Mouse (Mus musculus) layer of hippocampus, adult 9-11 months (tissue): ENCODE measurements around the gene Odf3l1.

Source experiments
- DNase-seq: peaks from one replicate; pipeline ENCODE4 v3.0.0; 2022

The Odf3l1 gene

DNA sequence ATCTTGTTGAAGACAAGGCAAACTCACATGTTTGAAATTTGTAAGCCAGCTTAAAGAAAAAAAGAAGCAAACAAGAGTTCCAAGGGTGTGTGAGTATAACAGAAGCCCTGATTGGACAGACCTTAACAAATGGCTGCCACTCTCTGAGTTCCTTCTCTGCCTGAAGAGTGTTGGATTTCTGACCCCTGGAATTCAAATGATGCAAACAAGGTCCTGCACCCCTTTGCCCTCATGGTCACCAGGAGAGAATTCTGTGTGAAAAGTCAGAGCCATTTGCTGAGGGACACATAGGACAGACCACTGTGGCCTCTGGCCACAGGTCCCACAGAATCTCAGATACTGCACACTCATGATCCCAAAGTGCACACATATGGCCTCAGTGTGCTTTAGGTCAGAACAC lies 22.6 kb downstream of the Odf3l1 start:
- DNase-seq: no peak

DNA sequence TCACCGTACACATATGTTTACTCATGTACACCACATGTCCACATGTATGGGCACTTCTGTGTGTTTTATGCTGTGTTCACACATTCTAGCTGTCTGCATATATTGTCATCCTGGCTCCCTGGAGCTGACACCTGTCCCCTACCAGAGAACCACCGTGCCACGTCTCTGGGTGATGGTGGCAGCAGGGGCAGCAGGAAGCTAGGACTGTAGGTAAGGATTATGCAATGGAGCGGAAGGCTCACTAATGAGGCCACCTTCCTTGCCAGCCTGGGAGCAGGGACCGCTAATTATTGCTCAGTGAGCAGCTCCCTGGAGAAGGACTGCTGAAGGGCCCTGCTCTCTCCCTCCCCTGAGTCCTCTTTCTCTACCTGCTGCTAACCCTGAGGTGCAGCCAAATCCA lies 23.8 kb downstream of the Odf3l1 start:
- no peak for DNase-seq

DNA sequence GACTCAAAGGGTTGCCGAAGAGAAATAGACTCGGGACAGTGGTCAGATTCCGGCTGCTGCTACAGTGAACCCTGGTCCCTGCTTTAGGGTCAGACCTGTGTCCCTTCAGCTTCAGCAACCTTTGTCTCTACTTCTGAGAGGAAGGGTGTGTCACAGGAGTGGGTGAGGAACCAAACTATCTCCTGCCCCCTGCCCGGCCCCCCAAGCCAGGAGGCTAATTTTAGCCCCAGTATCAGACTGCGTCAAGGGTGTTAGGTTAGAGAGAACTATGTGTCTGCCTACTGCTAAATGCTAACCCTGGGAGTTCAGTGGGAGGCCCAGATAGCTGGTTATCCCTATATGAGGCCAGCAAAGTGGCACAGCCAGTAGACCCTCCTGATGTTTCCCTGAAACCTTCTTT lies 29.3 kb downstream of the Odf3l1 start:
- DNase-seq: no peak

DNA sequence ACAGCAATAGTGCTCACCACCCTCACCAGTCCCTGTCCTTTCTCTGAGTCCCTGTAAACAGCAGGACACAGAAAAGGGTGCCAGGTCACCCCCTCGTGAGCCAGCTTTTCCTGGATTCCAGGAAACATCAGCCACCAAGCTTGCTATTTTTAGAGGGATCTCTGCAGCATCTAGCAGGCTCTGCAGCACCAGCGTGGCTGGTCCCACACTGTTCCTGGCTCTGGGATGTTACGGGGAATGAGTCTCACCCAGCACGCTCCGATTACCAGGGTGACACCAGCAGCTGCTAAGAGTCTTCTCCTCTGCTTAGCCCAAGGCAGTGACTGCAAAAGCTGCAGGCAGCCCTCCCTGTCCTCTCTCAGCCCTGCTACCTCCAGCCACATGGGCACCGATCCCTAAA lies 31.6 kb downstream of the Odf3l1 start:
- DNase-seq: no peak

DNA sequence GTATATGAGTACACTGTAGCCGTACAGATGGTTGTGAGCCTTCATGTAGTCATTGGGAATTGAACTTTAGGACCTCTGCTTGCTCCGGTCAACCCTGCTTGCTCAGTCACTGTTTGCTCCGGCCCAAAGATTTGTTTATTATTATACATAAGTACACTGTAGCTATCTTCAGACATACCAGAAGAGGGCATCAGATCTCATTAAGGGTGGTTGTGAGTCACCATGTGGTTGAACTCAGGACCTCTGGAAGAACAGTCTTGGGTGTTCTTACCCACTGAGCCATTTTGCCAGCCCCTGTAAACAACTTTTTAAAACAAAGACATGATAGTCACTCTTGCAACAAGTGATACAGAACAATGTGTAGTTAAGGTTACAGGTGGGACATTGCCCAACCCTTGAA lies 32.6 kb downstream of the Odf3l1 start:
- no peak for DNase-seq

DNA sequence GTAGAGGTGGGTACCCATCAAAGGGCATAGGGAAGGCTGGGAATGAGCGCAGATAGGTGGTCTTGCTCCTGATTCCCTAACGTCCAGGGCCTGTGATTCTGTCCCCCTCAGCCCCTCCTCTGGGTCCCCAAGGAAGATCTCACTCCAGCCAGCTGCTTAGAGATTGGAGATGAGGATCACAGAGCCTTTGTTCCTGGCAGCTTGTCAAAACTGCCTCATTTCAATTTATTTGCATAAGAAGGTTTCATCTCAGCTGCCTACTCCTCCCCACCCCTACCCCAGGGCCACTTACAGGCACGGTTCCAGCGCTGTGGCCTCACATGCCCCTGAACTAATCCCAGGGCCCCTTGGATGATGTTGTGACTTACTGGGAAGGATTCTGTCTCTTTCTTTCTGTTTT lies 34.3 kb downstream of the Odf3l1 start:
- DNase-seq: no peak

DNA sequence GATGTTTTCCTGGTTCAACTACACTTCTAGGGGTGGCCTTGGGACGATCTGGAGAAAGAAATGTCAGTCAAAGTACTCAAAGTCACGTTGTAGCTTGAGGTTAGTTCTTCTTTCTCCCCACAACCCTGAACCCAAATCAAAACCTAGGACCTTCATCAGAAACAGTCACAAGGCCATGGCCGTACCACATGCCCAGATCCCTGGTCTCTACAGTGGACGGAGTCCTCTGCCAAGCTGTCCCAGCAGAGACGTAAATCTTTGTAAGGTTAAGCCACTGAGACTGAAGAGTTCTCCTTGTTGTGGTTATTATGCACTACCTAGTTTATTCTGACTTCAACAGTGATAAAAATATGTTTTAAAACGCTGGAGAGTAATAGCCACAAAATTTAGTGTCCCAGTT lies 35.6 kb downstream of the Odf3l1 start:
- DNase-seq: no peak

DNA sequence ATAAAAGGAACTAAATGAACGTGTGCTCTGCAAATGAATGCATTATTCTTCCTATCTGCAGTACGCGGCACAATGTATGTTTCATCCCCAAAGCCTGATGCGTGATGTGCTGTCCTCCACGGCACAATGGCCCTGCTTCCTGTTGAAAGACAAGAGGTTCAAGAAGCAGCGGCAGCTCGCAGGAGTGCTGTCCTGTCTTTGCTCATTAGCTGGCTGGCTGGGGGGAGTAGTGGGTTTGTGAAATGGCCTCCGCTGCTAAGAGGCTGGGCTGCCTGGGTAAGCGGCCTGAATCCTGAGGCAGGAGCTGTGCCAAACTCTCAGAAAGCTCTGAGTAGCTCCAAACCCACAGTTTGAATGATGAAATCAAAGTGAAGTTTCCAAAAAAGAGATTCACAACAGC lies 36.3 kb downstream of the Odf3l1 start:
- DNase-seq: no peak

DNA sequence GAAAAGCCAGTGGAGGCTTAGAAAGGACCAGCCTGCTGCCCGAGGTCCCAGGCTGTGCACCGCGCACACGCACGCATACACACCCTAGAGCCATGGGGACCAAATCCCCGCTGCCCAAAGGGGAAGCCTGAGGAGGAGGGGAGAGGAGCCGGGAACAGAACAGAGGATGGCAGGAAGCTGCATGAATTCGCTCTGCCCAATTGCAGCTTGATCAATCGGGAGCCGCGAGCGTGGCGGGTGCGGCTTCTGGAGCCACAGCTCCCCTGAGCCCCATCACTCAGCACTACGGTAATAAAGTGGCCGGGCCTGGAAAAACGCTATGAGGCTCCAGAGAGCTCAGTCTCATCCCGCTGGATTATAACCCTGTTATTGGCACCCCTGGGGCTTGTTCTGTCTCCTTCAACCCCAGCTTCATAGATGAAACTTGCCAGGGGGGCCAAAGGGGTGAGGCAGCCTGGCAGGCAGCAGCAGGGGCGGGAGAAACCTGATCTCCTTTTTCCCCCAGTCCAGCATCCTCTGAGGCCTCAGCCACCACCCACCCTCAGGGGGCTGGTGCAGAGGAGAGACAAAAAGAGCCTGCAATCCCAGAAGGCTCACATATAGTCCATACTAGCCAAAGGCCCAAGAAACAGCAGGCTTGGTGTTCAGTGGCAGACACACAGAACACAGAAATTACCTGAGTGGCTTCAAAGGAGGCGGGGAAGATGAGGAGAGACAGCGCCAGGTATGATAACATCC lies 38.8 kb downstream of the Odf3l1 start:
- no peak for DNase-seq

DNA sequence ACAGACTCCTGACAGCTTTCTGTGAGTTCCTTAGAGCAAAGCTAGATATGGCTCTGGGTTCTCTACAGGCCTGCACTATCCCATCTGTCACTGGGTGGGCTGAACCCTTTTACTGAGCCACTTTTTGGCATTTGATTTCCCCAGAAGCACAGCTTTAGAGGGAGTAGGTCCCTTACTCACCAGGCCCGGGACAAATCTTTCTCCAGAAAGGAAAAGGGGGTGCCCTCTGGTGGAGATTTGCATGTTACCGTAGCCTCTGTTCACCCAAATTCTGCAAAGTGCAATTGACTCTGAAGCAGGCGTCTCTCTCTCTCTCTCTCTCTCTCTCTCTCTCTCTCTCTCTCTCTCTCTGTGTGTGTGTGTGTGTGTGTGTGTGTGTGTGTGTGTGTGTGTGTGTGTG lies 39.6 kb downstream of the Odf3l1 start:
- DNase-seq: no peak

DNA sequence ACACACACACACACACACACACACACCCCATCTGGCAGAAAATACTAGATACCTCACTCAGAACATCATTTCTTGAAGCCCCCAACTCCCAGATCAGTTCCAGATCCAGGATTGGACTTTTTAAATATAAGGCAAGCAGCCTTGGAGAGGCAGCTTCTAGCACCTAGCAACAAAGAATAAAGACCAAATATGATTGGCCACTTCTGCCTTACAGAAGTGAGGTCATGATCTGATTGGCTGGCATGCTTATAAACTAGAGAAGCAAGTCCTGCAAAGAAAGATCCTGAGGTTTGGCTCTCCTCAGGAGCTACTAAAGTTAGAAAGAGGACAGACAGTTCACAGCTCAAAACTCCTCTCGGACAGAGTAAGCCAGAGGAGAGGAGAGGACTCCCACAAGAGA lies 53.6 kb downstream of the Odf3l1 start:
- DNase-seq: no peak

DNA sequence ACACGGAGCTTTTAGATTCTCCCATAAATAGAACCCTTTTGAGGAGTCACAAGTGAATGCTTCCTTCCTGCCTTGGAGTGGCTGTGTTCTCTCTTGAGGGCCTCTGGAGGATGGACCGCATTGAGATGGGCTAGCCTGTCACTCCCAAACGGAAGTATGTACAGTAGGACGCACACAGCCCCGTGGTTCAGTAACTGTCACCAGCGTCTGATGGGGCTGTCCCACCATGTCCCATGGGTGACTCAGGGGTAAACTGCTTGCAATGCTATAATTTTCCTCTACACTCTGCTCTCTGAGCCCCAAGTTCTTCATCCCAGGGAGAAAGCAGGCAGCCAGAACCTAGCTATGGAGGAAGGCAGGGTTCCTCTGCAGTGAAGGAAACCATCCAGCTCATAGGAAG lies 56.5 kb downstream of the Odf3l1 start:
- no peak for DNase-seq

DNA sequence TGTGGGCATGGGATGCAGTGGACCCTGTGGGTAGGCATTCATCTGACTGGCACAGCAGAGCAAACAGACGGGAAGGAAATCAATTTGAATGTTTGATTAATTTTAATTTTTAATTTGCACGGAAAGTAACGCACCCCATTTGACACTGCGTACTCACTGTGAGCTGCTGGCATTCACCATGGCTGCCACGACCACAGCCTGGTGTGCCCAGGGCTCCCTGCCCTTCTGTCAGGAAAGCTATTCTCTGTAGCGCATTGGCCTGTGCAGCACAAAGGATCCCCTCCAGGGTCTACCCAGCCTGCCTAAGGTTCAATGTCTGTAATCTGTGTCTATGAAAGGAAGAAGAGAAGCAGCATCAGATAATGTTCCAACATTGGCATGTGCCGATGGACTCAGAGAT lies 61.3 kb downstream of the Odf3l1 start:
- DNase-seq: no peak
